Mouse (Mus musculus) C3H10T1/2 (cell line): Measurements from ENCODE around the gene Olfr890. TPM values are rescaled to one million over a fixed set of nuclear protein-coding genes. Genes with fewer than 3 reads are reported as not detected.

ENCODE experiments used
- polyA plus RNA-seq, 2 experiments: library from polyadenylated mRNA; unstranded; fragments of >200 nt; fragmentation: generic; extraction: Trizol; gene quantifications; one replicate each; pipeline ENCODE4 v1.2.1; 2012; ENCODE audit warnings: missing spikeins in 2 of 2

Gene Olfr890
- not detected for polyA plus RNA-seq

DNA sequence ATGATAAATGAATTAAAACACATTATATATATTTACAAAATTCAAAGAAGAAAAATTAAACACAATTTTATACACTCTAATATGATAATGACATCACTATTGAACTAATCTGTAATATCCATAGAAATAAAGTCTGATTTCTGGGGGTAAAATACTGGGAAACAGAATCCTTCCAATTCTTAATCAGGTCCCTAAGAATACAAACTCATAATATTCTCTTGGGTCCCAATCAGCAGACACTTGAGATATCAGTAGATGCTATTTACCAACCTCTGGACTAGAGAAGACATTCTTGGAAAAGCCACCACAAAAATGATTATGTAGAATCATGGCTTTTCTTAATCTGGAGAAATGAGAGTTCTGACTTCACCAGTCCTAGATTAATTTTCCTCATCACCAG, at the start of gene Olfr890:
TSS of gene Olfr890 (plus strand) at position 301 of the 400 bp plus-strand sequence.

DNA sequence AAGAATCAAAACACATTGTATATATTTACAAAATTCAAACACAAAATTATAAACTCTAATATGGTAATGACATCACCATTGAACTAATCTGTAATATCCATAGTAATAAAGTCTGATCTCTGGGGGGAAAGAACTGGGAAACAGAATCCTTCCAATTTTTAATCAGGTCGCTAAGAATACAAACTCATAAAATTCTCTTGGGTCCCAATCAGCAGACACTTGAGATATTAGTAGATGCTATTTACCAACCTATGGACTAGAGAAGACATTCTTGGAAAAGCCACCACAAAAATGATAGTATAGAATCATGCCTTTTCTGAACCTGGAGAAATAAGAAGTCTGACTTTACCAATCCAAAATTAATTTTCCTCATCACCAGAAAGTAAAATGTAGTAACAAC, 34.5 kb upstream of the Olfr890 start, which contains the start of gene Olfr888:
TSS of gene Olfr888 (plus strand) at position 301 of the 400 bp plus-strand sequence.

DNA sequence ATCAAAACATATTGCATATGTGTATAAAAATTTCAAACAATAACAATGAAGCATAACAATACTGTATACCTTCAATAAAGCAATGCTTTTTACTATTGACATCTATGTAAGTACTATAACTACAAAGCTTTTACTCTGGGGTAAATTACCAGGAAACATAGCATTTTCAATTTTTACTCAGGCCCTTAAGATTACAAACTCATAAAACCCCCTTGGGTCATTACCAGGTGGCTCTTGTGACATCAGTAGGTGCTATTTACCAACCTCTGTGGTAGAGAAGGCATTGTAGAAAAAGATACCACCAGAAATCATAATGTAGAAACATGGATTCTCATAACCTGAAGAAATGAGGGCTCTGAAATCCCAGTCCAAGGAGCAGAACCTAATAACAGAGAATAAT, 27.4 kb upstream of the Olfr890 start, which contains the start of gene Olfr889:
TSS of gene Olfr889 (plus strand) at position 301 of the 400 bp plus-strand sequence.

DNA sequence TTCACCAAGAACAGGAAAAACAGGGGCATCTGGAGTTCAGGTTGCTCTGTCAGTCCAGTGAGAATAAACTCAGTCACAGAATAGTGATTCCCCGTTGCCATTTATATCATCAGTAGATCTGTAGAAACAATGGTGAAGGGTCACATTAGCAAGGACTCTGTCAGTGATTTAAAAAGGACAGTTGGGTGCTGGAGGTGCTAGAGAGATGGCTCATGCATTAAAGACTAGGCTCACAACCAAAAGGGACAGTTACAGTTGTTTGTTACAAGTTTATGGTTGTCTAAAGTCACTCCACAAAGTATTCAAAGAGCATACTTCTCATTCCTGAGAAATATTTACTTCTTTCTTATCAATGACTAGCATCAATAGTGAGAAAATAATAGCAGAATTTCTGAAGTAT, 38.4 kb downstream of the Olfr890 start, which contains the start of gene Olfr891:
TSS of gene Olfr891 (minus strand) at position 101 of the 400 bp plus-strand sequence.

Other genes with a start within 250 kb of the Olfr890 start
- not detected for gene Olfr145, start 245.8 kb upstream of the Olfr890 start, polyA plus RNA-seq
- gene Olfr878, start 224.7 kb upstream of the Olfr890 start, polyA plus RNA-seq = not detected
- not detected for gene Olfr881, start 150.7 kb upstream of the Olfr890 start, polyA plus RNA-seq
- gene Olfr883, start 116.7 kb upstream of the Olfr890 start, polyA plus RNA-seq = not detected
- not detected for gene Olfr884, start 96.0 kb upstream of the Olfr890 start, polyA plus RNA-seq
- gene Olfr885, start 81.2 kb upstream of the Olfr890 start, polyA plus RNA-seq = not detected
- not detected for gene Olfr887, start 58.4 kb upstream of the Olfr890 start, polyA plus RNA-seq
- gene Olfr888, start 34.4 kb upstream of the Olfr890 start, polyA plus RNA-seq = not detected
- under 1 TPM; 0.01 to 0.06 TPM for gene Olfr889, start 27.3 kb upstream of the Olfr890 start, polyA plus RNA-seq
- gene Olfr891, start 38.3 kb downstream of the Olfr890 start, polyA plus RNA-seq = not detected
- gene Olfr893, start 65.8 kb downstream of the Olfr890 start, polyA plus RNA-seq = not detected
- gene Olfr894, start 75.5 kb downstream of the Olfr890 start, polyA plus RNA-seq = not detected
- gene Olfr143, start 110.3 kb downstream of the Olfr890 start, polyA plus RNA-seq = not detected
- not detected for gene Olfr895, start 125.3 kb downstream of the Olfr890 start, polyA plus RNA-seq
- gene Olfr896-ps1, start 148.6 kb downstream of the Olfr890 start, polyA plus RNA-seq = not detected
- gene Olfr25, start 186.5 kb downstream of the Olfr890 start, polyA plus RNA-seq = not detected
- gene Olfr898, start 205.9 kb downstream of the Olfr890 start, polyA plus RNA-seq = not detected
- not detected for gene Olfr250, start 224.4 kb downstream of the Olfr890 start, polyA plus RNA-seq
- gene Olfr251, start 234.6 kb downstream of the Olfr890 start, polyA plus RNA-seq = not detected